Mouse (Mus musculus): ENCODE measurements around the gene Dlg5.

- TF ChIP-seq CTCF (IDR thresholded peaks at IDR 0.05; ENCODE audit: low read depth) (no peak), EP300 (IDR thresholded peaks at IDR 0.05; ENCODE audit: low read depth) (no peak)
Measured at GRCm38 (mm10) chr14:24144821-24145220, 100.9 kb downstream of the Dlg5 start.

Measured in heart, postnatal 0 days (tissue).